Mouse (Mus musculus) activated CD4-positive, CD25-positive, alpha-beta regulatory T cell, adult 4 months (primary cell): ENCODE data around the gene Thsd4. TPM values are rescaled to one million over a fixed set of nuclear protein-coding genes. Genes with fewer than 3 reads are reported as not detected.
"Not testable (repeated sequence)": the region's sequence is repeated elsewhere in the genome, so short reads cannot be mapped to it uniquely, and the experiment has no call there.

ENCODE experiments used
- ATAC-seq: one replicate; pipeline ENCODE4 v1.8.0; 2017
- polyA plus RNA-seq, 2 experiments: library from polyadenylated mRNA; unstranded; fragments of 100-300 nt; shearing (Covaris generic); gene quantifications; one replicate each; pipeline ENCODE4 v1.2.1; 2017

Gene Thsd4
- polyA plus RNA-seq, 2 experiments from 2014 or later, result not detected

- no peak for ATAC-seq
These were observed 323.2 kb downstream of the Thsd4 start for GRCm38 (mm10) chr9:60198530-60199200.

GRCm38 (mm10) chr9:60195502-60195901 lies 326.3 kb downstream of the Thsd4 start:
- no peak for ATAC-seq

GRCm38 (mm10) chr9:60194905-60195304 lies 326.9 kb downstream of the Thsd4 start:
- no peak for ATAC-seq

GRCm38 (mm10) chr9:60192321-60192720 lies 329.5 kb downstream of the Thsd4 start:
- ATAC-seq, result no peak

- ATAC-seq, result no peak
These were observed 334.4 kb downstream of the Thsd4 start for GRCm38 (mm10) chr9:60187437-60187836.

- no peak for ATAC-seq
These were observed 334.9 kb downstream of the Thsd4 start for GRCm38 (mm10) chr9:60186948-60187347.

- ATAC-seq, result no peak
These were observed 337.8 kb downstream of the Thsd4 start for GRCm38 (mm10) chr9:60184083-60184482.

- no peak for ATAC-seq
These were observed 339.5 kb downstream of the Thsd4 start for GRCm38 (mm10) chr9:60182371-60182770.

- no peak for ATAC-seq
These were observed 340.9 kb downstream of the Thsd4 start for GRCm38 (mm10) chr9:60180936-60181335.

- no peak for ATAC-seq
These were observed 341.7 kb downstream of the Thsd4 start for GRCm38 (mm10) chr9:60180114-60180513.

GRCm38 (mm10) chr9:60176311-60176710 lies 345.5 kb downstream of the Thsd4 start:
- ATAC-seq, result no peak

GRCm38 (mm10) chr9:60172459-60173060 lies 349.3 kb downstream of the Thsd4 start:
- ATAC-seq, result not testable (repeated sequence)

- no peak for ATAC-seq
These were observed 354.9 kb downstream of the Thsd4 start for GRCm38 (mm10) chr9:60166990-60167389.

- ATAC-seq, result no peak
These were observed 361.0 kb downstream of the Thsd4 start for GRCm38 (mm10) chr9:60160855-60161254.

- no peak for ATAC-seq
These were observed 361.7 kb downstream of the Thsd4 start for GRCm38 (mm10) chr9:60160194-60160593.

- ATAC-seq, result no peak
These were observed 368.9 kb downstream of the Thsd4 start for GRCm38 (mm10) chr9:60152990-60153389.

GRCm38 (mm10) chr9:60151897-60152627 lies 369.8 kb downstream of the Thsd4 start:
- no peak for ATAC-seq

- ATAC-seq, result no peak
These were observed 371.3 kb downstream of the Thsd4 start for GRCm38 (mm10) chr9:60150511-60150910.

GRCm38 (mm10) chr9:60148988-60149387 lies 372.9 kb downstream of the Thsd4 start:
- ATAC-seq, result no peak

GRCm38 (mm10) chr9:60147401-60147800 lies 374.4 kb downstream of the Thsd4 start:
- no peak for ATAC-seq

- ATAC-seq, result no peak
These were observed 378.0 kb downstream of the Thsd4 start for GRCm38 (mm10) chr9:60143816-60144215.

- no peak for ATAC-seq
These were observed 380.7 kb downstream of the Thsd4 start for GRCm38 (mm10) chr9:60141081-60141514.

GRCm38 (mm10) chr9:60140411-60140810 lies 381.4 kb downstream of the Thsd4 start:
- no peak for ATAC-seq

GRCm38 (mm10) chr9:60139446-60139845 lies 382.4 kb downstream of the Thsd4 start:
- ATAC-seq, result no peak
